ENCODE assay signal across 12 mouse cellular contexts in the genomic region with DNA sequence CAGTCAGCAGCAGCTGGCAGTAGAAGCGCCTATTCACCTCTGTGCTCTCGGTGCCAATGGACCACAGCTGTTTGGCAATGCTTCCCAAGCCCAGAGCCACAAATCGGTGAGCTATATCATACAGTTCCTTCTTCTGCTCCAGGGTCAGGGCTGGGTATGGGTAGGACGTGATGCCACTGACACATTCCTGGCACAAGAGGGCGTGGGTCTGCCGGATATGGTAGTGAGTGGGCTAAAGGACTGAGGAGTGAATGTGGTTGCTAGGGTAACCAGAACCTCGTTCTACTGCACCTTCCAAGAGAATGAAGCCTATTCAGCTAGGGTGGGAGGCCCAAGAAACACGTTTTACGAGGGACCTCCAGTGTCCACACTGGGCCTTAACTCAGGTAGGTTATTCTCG. TPM values are rescaled to one million over a fixed set of nuclear protein-coding genes. Genes with fewer than 3 reads are reported as not detected.
DNase-seq lines count a peak whose midpoint lies in the region; ATAC-seq and TF ChIP-seq lines count a peak whose summit lies in the region.
"Had no signal": no experiment of that assay in that cellular context is flagged by ENCODE, and none has a peak within 500 bp of the region (broad histone marks: within the 10 kb centered on the region; RNA-seq: fewer than 3 reads in every experiment).

No protein-coding gene starts in this region.

- no peak overlapping the region for H3K4me3 ChIP-seq in liver, postnatal 0 days (ENCODE audit: low read depth, low read length)
- H3K4me3 ChIP-seq in liver, embryonic 11.5 days (ENCODE audit: low read depth, low read length) = no peak overlapping the region
- no peak overlapping the region for H3K4me3 ChIP-seq in forebrain, embryonic 15.5 days
- H3K4me3 ChIP-seq: heart, adult 2 months had no signal

- WGBS in liver, postnatal 0 days (ENCODE audit: insufficient replicate concordance) = 63% methylated on average over 10 of the region's 10 CpGs
- WGBS in liver, embryonic 11.5 days = 53% methylated on average over 10 of the region's 10 CpGs
- 62% methylated on average over 10 of the region's 10 CpGs for WGBS in forebrain, embryonic 15.5 days

- TF ChIP-seq CTCF in liver, postnatal 0 days (IDR thresholded peaks at IDR 0.05; ENCODE audit: low read depth) = 0 out of 2 replicates have a peak, but pooled peaks have one; percentile 7

- no peaks in the 10 kb centered on the region for H3K27me3 ChIP-seq in liver, postnatal 0 days (ENCODE audit: insufficient read depth, low read length)
- H3K27me3 ChIP-seq in liver, embryonic 11.5 days (replicated peaks; ENCODE audit: control insufficient read depth, insufficient read depth, low read length) = no peaks in the 10 kb centered on the region
- no peaks in the 10 kb centered on the region for H3K27me3 ChIP-seq in forebrain, embryonic 15.5 days

- no peaks in the 10 kb centered on the region for H3K36me3 ChIP-seq in liver, postnatal 0 days (replicated peaks; ENCODE audit: insufficient read depth, low read length)
- no peaks in the 10 kb centered on the region for H3K36me3 ChIP-seq in liver, embryonic 11.5 days (ENCODE audit: control insufficient read depth, insufficient read depth, low read length)
- no peaks in the 10 kb centered on the region for H3K36me3 ChIP-seq in forebrain, embryonic 15.5 days

- H3K9me3 ChIP-seq in liver, postnatal 0 days (ENCODE audit: low read length) = no peaks in the 10 kb centered on the region
- no peaks in the 10 kb centered on the region for H3K9me3 ChIP-seq in liver, embryonic 11.5 days (ENCODE audit: control insufficient read depth, low read length)
- H3K9me3 ChIP-seq in forebrain, embryonic 15.5 days = no peaks in the 10 kb centered on the region

- H3K27ac ChIP-seq in liver, postnatal 0 days (ENCODE audit: low read depth) = no peak overlapping the region
- H3K27ac ChIP-seq in liver, embryonic 11.5 days (ENCODE audit: low read depth, low read length) = no peak overlapping the region
- no peak overlapping the region for H3K27ac ChIP-seq in forebrain, embryonic 15.5 days (replicated peaks)
- H3K27ac ChIP-seq: heart, adult 2 months had no signal

- no peak overlapping the region for H3K4me2 ChIP-seq in liver, postnatal 0 days (ENCODE audit: low read depth, low read length)
- no peak overlapping the region for H3K4me2 ChIP-seq in liver, embryonic 11.5 days
- H3K4me2 ChIP-seq in forebrain, embryonic 15.5 days (replicated peaks) = no peak overlapping the region

- DNase-seq in frontal cortex, postnatal 36 days (ENCODE audit: low spot score in 2 of 2) = no peak
- DNase-seq in liver, postnatal 0 days = no peak
- no peak for DNase-seq in liver, embryonic 11.5 days (ENCODE audit: low spot score)
- DNase-seq in WW6 (ENCODE audit: low read depth, low spot score) = peak; percentile 28
- DNase-seq in lung, postnatal 10 days = peak; percentile 8
- no peak for DNase-seq in urinary bladder, postnatal 10 days (ENCODE audit: low spot score)
- DNase-seq: heart, adult 2 months; midbrain, embryonic 14.5 days had no signal

- H3K9ac ChIP-seq in liver, postnatal 0 days (replicated peaks) = no peak overlapping the region
- H3K9ac ChIP-seq in liver, embryonic 11.5 days (ENCODE audit: low read depth, low read length) = no peak overlapping the region
- no peak overlapping the region for H3K9ac ChIP-seq in forebrain, embryonic 15.5 days (replicated peaks)

- peak; percentile 34; the same call in 1 of the 2 replicates for ATAC-seq in frontal cortex, adult (ENCODE audit: low TSS enrichment)
- no peak for ATAC-seq in liver, postnatal 0 days
- no peak for ATAC-seq in liver, embryonic 11.5 days (replicated peaks; ENCODE audit: low FRiP score)
- ATAC-seq in forebrain, embryonic 15.5 days (replicated peaks) = no peak
- ATAC-seq: CD4-positive, CD25-positive, alpha-beta regulatory T cell, adult 4 months; inflammation-experienced regulatory T-cells, adult 6 months had no signal

- H3K4me1 ChIP-seq in liver, postnatal 0 days (ENCODE audit: insufficient read depth) = no peaks in the 10 kb centered on the region
- H3K4me1 ChIP-seq in liver, embryonic 11.5 days (replicated peaks; ENCODE audit: control insufficient read depth, insufficient read depth, low read length) = no peaks in the 10 kb centered on the region
- no peaks in the 10 kb centered on the region for H3K4me1 ChIP-seq in forebrain, embryonic 15.5 days

- TF ChIP-seq EP300 in liver, postnatal 0 days (IDR thresholded peaks at IDR 0.05; ENCODE audit: low read depth) = no peak

RNA-seq across cellular contexts. Expression of gene Phex, which starts 36.3 kb away (rescaled TPM):
- polyA plus RNA-seq in liver, postnatal 0 days (2015; fragmentation: Nextera tagmentation; extraction: Ambion mirVana) = not detected in 2 replicates
- polyA plus RNA-seq in liver, embryonic 11.5 days (2014; fragmentation: Nextera tagmentation; extraction: Ambion mirVana) = 0.10 and 0.25 TPM in 2 replicates
- 0.18 and 0.20 TPM in 2 replicates for polyA plus RNA-seq in forebrain, embryonic 15.5 days (2015; fragmentation: Nextera tagmentation; extraction: Ambion mirVana)
- polyA plus RNA-seq: CD4-positive, CD25-positive, alpha-beta regulatory T cell, adult 4 months had no signal

Comparison
In these comparisons a context has a peak if more than half of its experiments do, and no peak if none do; other contexts are left out.
1. DNase-seq: peak in WW6 (single experiment) and lung, postnatal 10 days (single experiment); none in frontal cortex, postnatal 36 days (0 of 2), liver, postnatal 0 days (single experiment), liver, embryonic 11.5 days (single experiment) and urinary bladder, postnatal 10 days (single experiment).